Mouse (Mus musculus) embryonic facial prominence, embryonic 13.5 days (tissue): ENCODE measurements at regions not wholly inside any gene's neighbourhood (a gene's known extent, or its start where the extent isn't known, plus 50 kb on each side); places are given as distances from the start of the nearest gene placed in this dataset.

Source experiments
- ATAC-seq: fragments of 200-750 bp; cut with Nextera tagmentation; 2 replicates; pipeline ENCODE4 v1.8.0; 2017; ENCODE audit warnings: low read depth; ENCODE audit not compliant: insufficient number of reproducible peaks, insufficient read depth, low FRiP score, low TSS enrichment
- H3K27ac ChIP-seq: fragments of 300-500 bp; sonication (generic); 2 replicates; pipeline ENCODE4 v1.5.1; 2015; ENCODE audit warnings: moderate library complexity, mild to moderate bottlenecking, inconsistent platforms
- H3K27me3 ChIP-seq: fragments of 300-500 bp; sonication (generic); 2 replicates; pipeline ENCODE4 v1.6.1; 2015; ENCODE audit warnings: mild to moderate bottlenecking, inconsistent platforms
- H3K36me3 ChIP-seq: fragments of 300-500 bp; sonication (generic); 2 replicates; pipeline ENCODE4 v1.6.1; 2015; ENCODE audit warnings: mild to moderate bottlenecking, inconsistent platforms
- H3K4me1 ChIP-seq: fragments of 300-500 bp; sonication (generic); 2 replicates; pipeline ENCODE4 v1.6.1; 2015; ENCODE audit warnings: inconsistent platforms
- H3K4me2 ChIP-seq: fragments of 300-500 bp; sonication (generic); 2 replicates; pipeline ENCODE4 v1.6.1; 2015; ENCODE audit warnings: moderate library complexity, mild to moderate bottlenecking, inconsistent platforms
- H3K4me3 ChIP-seq: fragments of 300-500 bp; sonication (generic); 2 replicates; pipeline ENCODE4 v1.5.1; 2015; ENCODE audit warnings: mild to moderate bottlenecking, inconsistent platforms
- H3K9ac ChIP-seq: fragments of 300-500 bp; sonication (generic); 2 replicates; pipeline ENCODE4 v1.6.1; 2015; ENCODE audit warnings: mild to moderate bottlenecking, inconsistent platforms
- H3K9me3 ChIP-seq: fragments of 300-500 bp; sonication (generic); 2 replicates; pipeline ENCODE4 v1.6.1; 2016; ENCODE audit warnings: inconsistent platforms
- WGBS: fragments of 180-500 bp; shearing (Covaris S2); methylation state at CpG from one replicate; pipeline ENCODE4 v1.1.7; 2015; ENCODE audit warnings: mixed read lengths; 5-methylcytosine and 5-hydroxymethylcytosine counted together

GRCm38 (mm10) chr5:111554551-111555311 is 137.6 kb downstream of the Mn1 start:
- peak overlapping the region; percentile 31 for H3K4me2 ChIP-seq
- H3K4me3 ChIP-seq, result peak overlapping the region; percentile 10; the same call in 1 of the 2 replicates
- peaks cover 35% of the 10 kb centered on the region for H3K4me1 ChIP-seq
- H3K9me3 ChIP-seq, result no peaks in the 10 kb centered on the region
- H3K9ac ChIP-seq, result peak overlapping the region; percentile 49; the same call in 1 of the 2 replicates
- WGBS, result 13% methylated on average over 24 of the region's 24 CpGs
- peak; percentile 20; the same call in 1 of the 2 replicates for ATAC-seq
- no peaks in the 10 kb centered on the region for H3K36me3 ChIP-seq
- no peaks in the 10 kb centered on the region for H3K27me3 ChIP-seq
- H3K27ac ChIP-seq, result peak overlapping the region; percentile 82

GRCm38 (mm10) chr5:111555312-111555957 is 138.3 kb downstream of the Mn1 start:
- WGBS, result 5% methylated on average over 5 of the region's 5 CpGs

DNA sequence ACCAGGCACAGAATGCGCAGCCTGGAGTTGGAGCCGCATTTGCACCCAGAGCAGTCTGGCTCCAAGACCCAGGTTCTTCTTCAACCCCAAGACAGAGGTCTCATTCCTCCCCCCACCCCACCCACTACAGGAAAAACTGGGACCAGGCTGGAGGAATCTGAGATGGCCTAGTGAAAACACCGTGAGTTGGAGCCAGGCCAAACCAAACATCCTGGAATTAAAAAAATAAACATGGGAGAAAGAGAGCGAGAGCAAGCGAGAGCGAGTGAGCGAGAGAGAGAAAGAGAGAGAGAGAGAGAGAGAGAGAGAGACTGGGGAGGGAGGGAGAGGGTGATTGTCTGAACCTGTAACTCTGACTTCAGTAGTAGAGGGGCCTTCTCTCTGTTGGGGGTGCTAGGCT is 138.8 kb downstream of the Mn1 start:
- no peaks in the 10 kb centered on the region for H3K9me3 ChIP-seq
- H3K4me1 ChIP-seq, result peaks cover 39% of the 10 kb centered on the region
- 26% methylated on average over 7 of the region's 7 CpGs for WGBS
- H3K36me3 ChIP-seq, result no peaks in the 10 kb centered on the region
- H3K4me3 ChIP-seq, result no peak overlapping the region
- peak; percentile 21; the same call in 1 of the 2 replicates for ATAC-seq
- H3K4me2 ChIP-seq, result no peak overlapping the region
- H3K27ac ChIP-seq, result peak overlapping the region; percentile 82
- H3K9ac ChIP-seq, result no peak overlapping the region
- no peaks in the 10 kb centered on the region for H3K27me3 ChIP-seq

More at GRCm38 (mm10) chr5:111555312-111555957, 138.3 kb downstream of the Mn1 start:
- H3K9ac ChIP-seq, result 0 out of 2 replicates have a peak overlapping the region, but pooled peaks have one; percentile 49
- peak overlapping the region; percentile 31; the same call in 1 of the 2 replicates for H3K4me2 ChIP-seq
- ATAC-seq, result peak; percentile 3; the same call in 1 of the 2 replicates
- H3K27me3 ChIP-seq, result no peaks in the 10 kb centered on the region
- H3K36me3 ChIP-seq, result no peaks in the 10 kb centered on the region
- H3K9me3 ChIP-seq, result no peaks in the 10 kb centered on the region
- H3K4me3 ChIP-seq, result 0 out of 2 replicates have a peak overlapping the region, but pooled peaks have one; percentile 10
- H3K27ac ChIP-seq, result peak overlapping the region; percentile 82
- H3K4me1 ChIP-seq, result peaks cover 39% of the 10 kb centered on the region

DNA sequence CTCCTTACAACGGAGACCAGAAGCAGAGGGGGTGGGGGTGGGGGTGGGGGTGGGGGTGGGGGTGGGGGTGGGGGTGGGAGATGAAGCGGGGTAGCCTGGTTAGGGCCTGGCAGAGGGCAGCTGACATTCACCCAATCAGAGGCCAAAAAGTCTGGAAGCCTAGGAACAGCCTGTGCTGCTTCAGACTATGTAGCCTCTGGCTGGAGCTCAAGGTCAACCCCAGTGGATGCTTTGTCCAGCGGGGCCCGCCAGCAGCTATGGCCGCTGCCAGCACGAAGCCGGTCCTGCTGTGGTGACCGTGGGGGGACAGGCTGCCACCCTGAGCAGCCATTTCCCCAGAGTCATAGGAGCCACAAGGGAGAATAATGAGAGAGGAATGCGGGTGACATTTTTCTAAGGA is 143.3 kb downstream of the Mn1 start:
- no peaks in the 10 kb centered on the region for H3K36me3 ChIP-seq
- H3K4me2 ChIP-seq, result no peak overlapping the region
- no peak overlapping the region for H3K9ac ChIP-seq
- no peaks in the 10 kb centered on the region for H3K27me3 ChIP-seq
- H3K9me3 ChIP-seq, result no peaks in the 10 kb centered on the region
- WGBS, result 52% methylated on average over 9 of the region's 9 CpGs
- no peak for ATAC-seq
- H3K4me3 ChIP-seq, result no peak overlapping the region
- no peak overlapping the region for H3K27ac ChIP-seq
- peaks cover 27% of the 10 kb centered on the region for H3K4me1 ChIP-seq

- Histone ChIP-seq H3K4me2 (no peak overlapping the region), H3K4me1 (peaks cover 19% of the 10 kb centered on the region), H3K4me3 (no peak overlapping the region), H3K36me3 (no peaks in the 10 kb centered on the region), H3K27me3 (no peaks in the 10 kb centered on the region), H3K27ac (no peak overlapping the region), H3K9ac (no peak overlapping the region), H3K9me3 (no peaks in the 10 kb centered on the region)
- no peak for ATAC-seq
- WGBS, result 56% methylated on average over 10 of the region's 10 CpGs
Measured at GRCm38 (mm10) chr5:111561301-111561700, 144.1 kb downstream of the Mn1 start.

GRCm38 (mm10) chr5:111570826-111571225 is 153.7 kb downstream of the Mn1 start:
- Histone ChIP-seq H3K27me3 (no peaks in the 10 kb centered on the region), H3K9me3 (0 out of 2 replicates have a peak, but pooled peaks cover 5% of the 10 kb centered on the region), H3K4me1 (peaks cover 36% of the 10 kb centered on the region), H3K4me3 (no peak overlapping the region), H3K4me2 (no peak overlapping the region), H3K36me3 (no peaks in the 10 kb centered on the region), H3K9ac (0 out of 2 replicates have a peak overlapping the region, but pooled peaks have one; percentile 36), H3K27ac (peak overlapping the region; percentile 16; the same call in 1 of the 2 replicates)
- WGBS, result 27% methylated on average over 10 of the region's 10 CpGs
- no peak for ATAC-seq

GRCm38 (mm10) chr5:111573265-111573873 is 156.2 kb downstream of the Mn1 start:
- Histone ChIP-seq H3K4me3 (no peak overlapping the region), H3K4me1 (peaks cover 57% of the 10 kb centered on the region), H3K9me3 (no peaks in the 10 kb centered on the region), H3K27ac (no peak overlapping the region), H3K27me3 (no peaks in the 10 kb centered on the region), H3K9ac (no peak overlapping the region), H3K4me2 (peak overlapping the region; percentile 18; the same call in 1 of the 2 replicates), H3K36me3 (no peaks in the 10 kb centered on the region)
- no peak for ATAC-seq
- WGBS, result 22% methylated on average over 13 of the region's 13 CpGs

DNA sequence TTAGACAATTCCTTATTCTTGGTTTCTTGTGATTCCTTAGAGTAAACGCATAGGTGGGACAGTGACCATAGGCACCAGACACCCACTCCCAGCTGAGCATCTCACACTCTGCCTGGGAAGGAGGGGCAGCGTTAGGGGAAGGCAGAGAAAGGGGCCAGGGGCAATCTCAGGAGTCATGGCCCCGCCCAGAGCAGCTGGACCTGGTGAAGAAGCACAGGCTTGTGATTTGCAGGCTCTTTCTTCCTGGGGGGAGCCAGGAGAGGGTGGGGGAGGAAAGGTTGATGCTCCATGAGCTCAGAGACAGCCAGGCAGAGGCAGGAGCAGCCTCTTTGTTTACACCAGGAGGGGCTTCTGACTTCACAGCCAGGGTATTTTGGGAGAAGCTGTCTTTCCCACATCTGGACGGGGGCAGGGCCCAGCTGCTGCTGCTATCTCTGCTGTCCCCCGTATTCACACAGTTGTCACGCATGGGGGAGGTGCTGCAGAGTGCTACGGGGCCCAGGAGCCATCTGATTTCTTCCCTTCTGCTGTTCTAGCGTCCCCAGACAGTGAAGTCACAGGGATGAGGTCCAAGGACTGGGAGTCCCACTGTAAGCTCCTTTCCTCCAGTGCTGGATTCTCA is 157.2 kb downstream of the Mn1 start:
- Histone ChIP-seq H3K9me3 (no peaks in the 10 kb centered on the region), H3K4me2 (no peak overlapping the region), H3K36me3 (no peaks in the 10 kb centered on the region), H3K27ac (peak overlapping the region; percentile 19; the same call in 1 of the 2 replicates), H3K4me3 (no peak overlapping the region), H3K4me1 (peaks cover 67% of the 10 kb centered on the region), H3K27me3 (no peaks in the 10 kb centered on the region), H3K9ac (peak overlapping the region; percentile 46; the same call in 1 of the 2 replicates)
- WGBS, result 17% methylated on average over 8 of the region's 8 CpGs
- no peak for ATAC-seq

GRCm38 (mm10) chr5:111575376-111575775 is 158.2 kb downstream of the Mn1 start:
- Histone ChIP-seq H3K27me3 (no peaks in the 10 kb centered on the region), H3K36me3 (no peaks in the 10 kb centered on the region), H3K4me2 (no peak overlapping the region), H3K4me3 (no peak overlapping the region), H3K27ac (no peak overlapping the region), H3K4me1 (peaks cover 72% of the 10 kb centered on the region), H3K9ac (no peak overlapping the region), H3K9me3 (no peaks in the 10 kb centered on the region)
- no peak for ATAC-seq
- WGBS, result 78% methylated on average over 5 of the region's 5 CpGs

DNA sequence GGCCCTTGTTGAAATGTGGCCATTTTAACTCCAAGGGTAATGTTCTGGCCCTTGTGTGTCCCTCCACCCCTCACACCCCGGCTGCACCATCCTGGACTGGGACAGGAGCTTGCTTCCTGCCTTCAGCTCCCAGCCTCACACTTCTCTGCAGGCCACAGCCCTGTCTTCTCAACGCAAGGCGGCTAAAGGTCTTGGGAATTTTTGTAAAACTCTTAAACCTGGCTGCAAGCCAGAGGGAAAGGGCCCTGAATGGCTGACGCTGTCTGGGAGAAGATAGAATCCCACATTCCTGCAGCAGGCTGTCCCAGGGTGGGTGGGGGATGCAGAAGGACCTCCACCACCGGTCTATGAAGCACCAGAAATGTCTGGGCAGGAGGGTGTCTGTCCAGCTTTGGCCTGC is 156.3 kb upstream of the Gm26897 start:
- Histone ChIP-seq H3K9ac (peak overlapping the region; percentile 51), H3K4me2 (no peak overlapping the region), H3K27ac (peak overlapping the region; percentile 80), H3K4me1 (peaks cover 81% of the 10 kb centered on the region), H3K9me3 (no peaks in the 10 kb centered on the region), H3K36me3 (no peaks in the 10 kb centered on the region), H3K4me3 (no peak overlapping the region), H3K27me3 (no peaks in the 10 kb centered on the region)
- no peak for ATAC-seq
- 19% methylated on average over 5 of the region's 5 CpGs for WGBS

DNA sequence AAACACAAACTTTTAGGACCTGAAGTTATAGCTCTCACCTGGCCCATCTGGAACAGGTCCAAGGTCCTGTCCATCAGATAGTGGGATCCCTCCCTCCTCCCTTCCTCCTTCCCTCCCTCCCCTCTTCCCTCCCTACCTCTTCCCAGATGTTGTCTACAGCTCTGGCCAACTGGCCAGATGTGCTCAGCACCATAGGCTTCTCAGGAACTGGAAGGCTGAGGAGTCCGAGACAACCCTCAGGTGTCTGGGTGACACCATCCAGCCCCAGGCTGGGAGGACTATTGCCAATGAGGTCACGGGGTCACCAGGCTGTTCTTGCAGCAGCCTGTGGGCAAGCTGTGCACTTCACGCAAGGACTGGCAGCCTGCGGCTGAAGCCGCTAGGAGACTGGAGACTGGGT is 155.6 kb upstream of the Gm26897 start:
- H3K4me2 ChIP-seq, result no peak overlapping the region
- H3K9me3 ChIP-seq, result no peaks in the 10 kb centered on the region
- H3K27ac ChIP-seq, result peak overlapping the region; percentile 80
- WGBS, result 55% methylated on average over 5 of the region's 5 CpGs
- H3K4me1 ChIP-seq, result peaks cover 82% of the 10 kb centered on the region
- H3K27me3 ChIP-seq, result no peaks in the 10 kb centered on the region
- 0 out of 2 replicates have a peak overlapping the region, but pooled peaks have one; percentile 51 for H3K9ac ChIP-seq
- H3K4me3 ChIP-seq, result no peak overlapping the region
- ATAC-seq, result no peak
- H3K36me3 ChIP-seq, result no peaks in the 10 kb centered on the region
